Mouse (Mus musculus) stomach, embryonic 16.5 days (tissue): ENCODE measurements at regions not wholly inside any gene's neighbourhood (a gene's known extent, or its start where the extent isn't known, plus 50 kb on each side); places are given as distances from the start of the nearest gene placed in this dataset.

ENCODE experiments used
- ATAC-seq: fragments of 200-750 bp; cut with Nextera tagmentation; 2 replicates; pipeline ENCODE4 v1.8.0; 2017; ENCODE audit warnings: moderate number of reproducible peaks, moderate TSS enrichment; ENCODE audit not compliant: insufficient read depth, low FRiP score
- H3K27ac ChIP-seq: fragments of 300-500 bp; sonication (generic); 2 replicates; pipeline ENCODE4 v1.5.1; 2014; ENCODE audit warnings: low read length
- H3K27me3 ChIP-seq: fragments of 300-500 bp; sonication (generic); 2 replicates; pipeline ENCODE4 v1.6.1; 2014; ENCODE audit warnings: low read length, control low read depth, mixed read lengths; ENCODE audit not compliant: control insufficient read depth, insufficient read depth
- H3K36me3 ChIP-seq: fragments of 300-500 bp; sonication (generic); 2 replicates; pipeline ENCODE4 v1.6.1; 2014; ENCODE audit warnings: low read length; ENCODE audit not compliant: control insufficient read depth, insufficient read depth
- H3K4me1 ChIP-seq: fragments of 300-500 bp; sonication (generic); 2 replicates; pipeline ENCODE4 v1.6.1; 2014; ENCODE audit warnings: low read length, control low read depth, mixed read lengths; ENCODE audit not compliant: control insufficient read depth, insufficient read depth
- H3K4me2 ChIP-seq: fragments of 300-500 bp; sonication (generic); 2 replicates; pipeline ENCODE4 v1.6.1; 2014; ENCODE audit warnings: low read depth, low read length, mixed read lengths
- H3K4me3 ChIP-seq: fragments of 300-500 bp; sonication (generic); replicated peaks from 2 replicates; pipeline ENCODE4 v1.5.1; 2014; ENCODE audit warnings: mild to moderate bottlenecking, low read length
- H3K9ac ChIP-seq: fragments of 300-500 bp; sonication (generic); 2 replicates; pipeline ENCODE4 v1.6.1; 2014; ENCODE audit warnings: low read length
- H3K9me3 ChIP-seq: fragments of 300-500 bp; sonication (generic); replicated peaks from 2 replicates; pipeline ENCODE4 v1.6.1; 2016; ENCODE audit warnings: low read length, control low read depth; ENCODE audit not compliant: control insufficient read depth
- WGBS: fragments of 180-500 bp; shearing (Covaris S2); extraction: QIAGEN DNeasy Blood & Tissue Kit; methylation state at CpG from one replicate; pipeline ENCODE4 v1.1.7; 2014; 5-methylcytosine and 5-hydroxymethylcytosine counted together

DNA sequence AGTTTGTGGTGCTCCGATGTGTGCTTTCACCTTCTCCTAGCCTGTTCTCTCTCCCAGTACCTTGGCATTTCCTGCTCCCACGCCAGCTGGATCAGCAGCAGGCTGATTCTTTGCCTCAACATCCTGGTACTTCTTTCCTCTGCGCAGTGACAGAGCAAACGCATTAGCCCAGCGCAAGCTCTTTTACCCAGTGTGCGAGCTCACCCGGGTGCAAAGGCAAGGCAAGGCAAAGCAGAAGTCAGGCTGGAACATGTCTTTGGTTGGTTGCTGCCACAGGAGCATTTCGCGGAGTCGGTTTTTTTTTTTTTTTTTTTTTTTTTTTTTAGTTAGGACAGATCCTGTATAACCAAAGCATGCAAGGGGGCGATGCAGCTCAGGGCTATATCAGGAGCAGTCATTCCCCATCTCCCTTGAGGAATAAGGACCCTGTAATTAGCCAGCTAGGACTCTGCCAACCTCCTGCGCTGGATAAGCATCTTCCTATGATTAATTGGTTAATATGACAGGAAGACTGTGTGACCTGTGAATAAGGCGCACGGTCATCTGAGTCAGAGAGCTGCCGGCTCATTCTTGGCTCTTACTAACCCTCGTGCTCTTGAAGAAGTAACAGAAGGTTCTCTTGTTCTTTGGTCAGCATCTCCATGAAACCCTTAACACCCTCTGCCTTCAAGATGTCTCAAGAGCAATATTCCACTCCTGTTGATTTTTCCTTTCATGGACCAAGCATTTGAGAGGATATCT is 123.9 kb downstream of the Ifng start:
- H3K9me3 ChIP-seq: no peaks in the 10 kb centered on the region
- H3K36me3 ChIP-seq: no peaks in the 10 kb centered on the region
- H3K4me2 ChIP-seq: no peak overlapping the region
- 69% methylated on average over 16 of the region's 16 CpGs for WGBS
- H3K9ac ChIP-seq: no peak overlapping the region
- ATAC-seq: no peak
- H3K27ac ChIP-seq: no peak overlapping the region
- no peaks in the 10 kb centered on the region for H3K27me3 ChIP-seq
- H3K4me3 ChIP-seq: no peak overlapping the region
- no peaks in the 10 kb centered on the region for H3K4me1 ChIP-seq

DNA sequence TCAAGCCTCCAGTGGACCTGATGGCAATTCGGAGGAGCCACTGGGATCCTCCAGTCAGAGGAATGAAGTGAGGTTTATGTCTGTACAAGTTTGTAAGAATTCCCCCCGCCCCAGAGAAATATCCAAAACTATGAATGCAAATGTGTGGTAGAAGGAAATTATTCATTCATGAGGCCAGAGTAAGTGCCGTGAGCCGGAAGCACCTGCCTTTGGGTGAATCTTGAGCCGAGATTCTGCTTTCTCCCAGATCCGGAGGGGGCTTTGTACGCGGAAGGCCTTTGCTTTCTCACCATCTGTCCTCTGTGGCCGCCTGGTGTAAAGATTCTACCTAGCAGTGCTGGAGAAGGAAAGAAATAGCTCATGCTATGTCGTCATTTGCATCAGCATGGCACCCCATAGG is 127.8 kb downstream of the Ifng start:
- ATAC-seq: no peak
- 86% methylated on average over 10 of the region's 10 CpGs for WGBS
- Histone ChIP-seq H3K9ac (no peak overlapping the region), H3K27ac (no peak overlapping the region), H3K4me1 (no peaks in the 10 kb centered on the region), H3K4me3 (no peak overlapping the region), H3K27me3 (no peaks in the 10 kb centered on the region), H3K4me2 (no peak overlapping the region), H3K36me3 (no peaks in the 10 kb centered on the region), H3K9me3 (no peaks in the 10 kb centered on the region)

- H3K4me1 ChIP-seq: no peaks in the 10 kb centered on the region
- no peak overlapping the region for H3K27ac ChIP-seq
- no peaks in the 10 kb centered on the region for H3K9me3 ChIP-seq
- H3K36me3 ChIP-seq: no peaks in the 10 kb centered on the region
- H3K9ac ChIP-seq: no peak overlapping the region
- 27% methylated on average over 8 of the region's 8 CpGs for WGBS
- no peak overlapping the region for H3K4me3 ChIP-seq
- ATAC-seq: no peak
- H3K4me2 ChIP-seq: no peak overlapping the region
- H3K27me3 ChIP-seq: no peaks in the 10 kb centered on the region
Observed at GRCm38 (mm10) chr10:118569424-118569823, 128.6 kb downstream of the Ifng start.

DNA sequence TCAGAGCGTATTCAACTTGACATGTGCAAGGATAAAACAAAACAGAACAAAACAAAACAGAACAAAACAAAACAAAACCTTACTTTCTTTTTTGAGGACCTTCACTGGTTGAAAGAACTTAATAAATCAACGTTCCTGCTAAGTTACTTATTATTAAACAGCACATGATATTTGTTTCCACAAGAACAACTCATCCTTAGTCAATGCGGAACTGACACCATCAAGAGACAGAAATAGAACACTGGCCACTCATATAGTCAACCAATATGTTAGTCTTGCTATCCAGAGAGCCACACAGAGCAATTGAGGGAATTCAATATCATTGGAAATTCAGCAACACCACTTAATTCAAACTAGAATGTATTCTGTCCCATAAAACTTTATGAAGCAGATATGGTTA is 132.4 kb downstream of the Ifng start:
- no peak overlapping the region for H3K27ac ChIP-seq
- ATAC-seq: no peak
- H3K4me3 ChIP-seq: no peak overlapping the region
- no peaks in the 10 kb centered on the region for H3K4me1 ChIP-seq
- no peaks in the 10 kb centered on the region for H3K9me3 ChIP-seq
- 78% methylated on average over 3 of the region's 3 CpGs for WGBS
- no peaks in the 10 kb centered on the region for H3K36me3 ChIP-seq
- H3K9ac ChIP-seq: no peak overlapping the region
- no peak overlapping the region for H3K4me2 ChIP-seq
- no peaks in the 10 kb centered on the region for H3K27me3 ChIP-seq

GRCm38 (mm10) chr10:118575570-118575969 is 134.7 kb downstream of the Ifng start:
- no peaks in the 10 kb centered on the region for H3K36me3 ChIP-seq
- no peaks in the 10 kb centered on the region for H3K4me1 ChIP-seq
- 80% methylated on average over 7 of the region's 7 CpGs for WGBS
- no peak overlapping the region for H3K4me3 ChIP-seq
- H3K9me3 ChIP-seq: no peaks in the 10 kb centered on the region
- no peak for ATAC-seq
- H3K27me3 ChIP-seq: no peaks in the 10 kb centered on the region
- H3K27ac ChIP-seq: no peak overlapping the region
- no peak overlapping the region for H3K4me2 ChIP-seq
- no peak overlapping the region for H3K9ac ChIP-seq

DNA sequence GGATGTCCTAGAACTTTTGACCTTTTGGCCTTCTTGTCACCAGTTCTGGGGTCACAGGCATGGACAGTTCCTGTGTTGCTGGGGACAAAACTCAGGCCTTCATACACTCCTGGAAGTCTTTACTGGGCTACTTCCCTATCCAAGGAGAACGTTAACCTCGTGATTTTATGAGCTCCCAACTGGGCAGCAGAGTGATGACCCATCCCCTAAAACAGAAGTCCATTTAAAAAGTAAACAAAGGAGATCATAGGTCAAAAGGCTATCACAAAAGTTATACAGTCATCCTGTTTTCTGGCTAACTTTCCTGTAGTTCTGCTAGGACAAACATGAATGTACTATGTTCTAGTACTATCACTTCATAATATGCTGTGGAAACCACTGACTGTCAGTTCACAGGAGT is 140.5 kb downstream of the Ifng start:
- Histone ChIP-seq H3K9ac (no peak overlapping the region), H3K4me3 (no peak overlapping the region)
- WGBS: 38% methylated on average over 2 of the region's 2 CpGs

GRCm38 (mm10) chr10:118585821-118586220 is 145.0 kb downstream of the Ifng start:
- WGBS: 76% methylated on average over 4 of the region's 4 CpGs

More for the DNA sequence above, 140.5 kb downstream of the Ifng start:
- H3K27ac ChIP-seq: no peak overlapping the region
- H3K27me3 ChIP-seq: no peaks in the 10 kb centered on the region
- H3K4me2 ChIP-seq: no peak overlapping the region
- no peaks in the 10 kb centered on the region for H3K36me3 ChIP-seq
- H3K4me1 ChIP-seq: no peaks in the 10 kb centered on the region
- H3K9me3 ChIP-seq: no peaks in the 10 kb centered on the region
- ATAC-seq: no peak

DNA sequence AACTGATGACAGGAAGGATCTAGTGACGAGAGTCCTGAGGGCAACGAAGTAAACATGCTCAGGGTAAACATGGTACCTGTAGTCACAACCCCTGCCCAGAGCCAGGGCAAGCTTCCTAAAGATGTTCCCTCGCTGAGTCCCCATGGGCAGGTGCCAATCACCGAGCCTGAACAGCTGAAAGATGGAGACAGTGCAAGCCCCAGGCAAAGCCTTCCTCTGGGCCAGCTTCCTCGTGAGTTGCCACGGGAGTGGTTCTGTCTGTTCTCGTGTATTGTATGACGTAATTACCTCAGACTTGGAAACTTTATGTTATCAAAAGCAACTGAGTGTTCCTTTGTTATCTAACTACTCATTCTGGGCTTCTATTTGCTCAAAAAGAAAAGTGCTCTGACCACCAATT is 147.4 kb downstream of the Ifng start:
- Histone ChIP-seq H3K4me2 (no peak overlapping the region), H3K4me3 (no peak overlapping the region), H3K9ac (no peak overlapping the region), H3K36me3 (no peaks in the 10 kb centered on the region), H3K9me3 (no peaks in the 10 kb centered on the region), H3K27me3 (no peaks in the 10 kb centered on the region), H3K4me1 (no peaks in the 10 kb centered on the region), H3K27ac (no peak overlapping the region)
- 42% methylated on average over 8 of the region's 8 CpGs for WGBS
- no peak for ATAC-seq

More at GRCm38 (mm10) chr10:118585821-118586220, 145.0 kb downstream of the Ifng start:
- Histone ChIP-seq H3K36me3 (no peaks in the 10 kb centered on the region), H3K9ac (no peak overlapping the region), H3K4me3 (no peak overlapping the region), H3K9me3 (no peaks in the 10 kb centered on the region), H3K4me2 (no peak overlapping the region), H3K4me1 (no peaks in the 10 kb centered on the region), H3K27ac (no peak overlapping the region), H3K27me3 (no peaks in the 10 kb centered on the region)
- no peak for ATAC-seq

DNA sequence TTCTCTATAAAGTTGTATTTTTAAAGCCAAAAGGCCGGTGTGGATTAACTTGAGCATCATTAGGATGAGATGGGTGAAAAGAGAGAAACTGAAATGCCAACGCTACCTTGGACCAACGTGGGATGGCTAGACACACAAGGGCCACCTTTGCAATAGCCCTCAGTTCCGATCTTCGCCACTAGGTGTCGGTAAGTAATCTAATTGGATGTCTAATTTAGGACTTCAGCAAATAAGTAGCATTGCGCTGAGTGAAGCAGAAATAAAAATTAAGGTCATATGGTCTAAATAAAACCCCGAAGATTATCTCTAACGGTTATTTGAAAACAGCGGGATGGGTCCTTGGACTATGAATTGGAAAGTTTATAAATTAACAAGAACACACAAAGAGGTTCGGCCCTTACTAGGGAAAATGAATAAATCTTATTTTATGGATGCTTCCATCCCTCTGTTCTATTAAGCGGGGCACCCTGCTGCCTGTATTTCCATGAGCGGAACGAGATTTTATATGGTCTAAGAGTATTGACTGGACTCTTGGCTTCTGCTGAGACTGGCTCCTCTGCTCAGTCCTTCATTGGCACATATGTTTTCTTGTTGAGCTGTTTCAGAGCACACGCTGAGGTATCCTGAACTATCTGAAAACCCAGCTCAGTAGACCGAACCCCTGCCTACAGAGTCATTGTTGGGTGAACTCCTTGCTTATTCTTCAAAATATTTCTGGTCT is 152.0 kb downstream of the Ifng start:
- no peak overlapping the region for H3K9ac ChIP-seq
- no peaks in the 10 kb centered on the region for H3K9me3 ChIP-seq
- no peak for ATAC-seq
- H3K27me3 ChIP-seq: no peaks in the 10 kb centered on the region
- no peak overlapping the region for H3K4me2 ChIP-seq
- H3K4me3 ChIP-seq: no peak overlapping the region
- no peaks in the 10 kb centered on the region for H3K36me3 ChIP-seq
- peaks cover 4% of the 10 kb centered on the region; the same call in 1 of the 2 replicates for H3K4me1 ChIP-seq
- 42% methylated on average over 16 of the region's 16 CpGs for WGBS
- H3K27ac ChIP-seq: no peak overlapping the region
